Mouse (Mus musculus) forebrain, postnatal 0 days (tissue): ENCODE data around the gene Abraxas2. TPM values are rescaled to one million over a fixed set of nuclear protein-coding genes. Genes with fewer than 3 reads are reported as not detected.

ENCODE experiments used
- ATAC-seq: fragments of 200-750 bp; cut with Nextera tagmentation; 2 replicates; pipeline ENCODE4 v1.8.0; 2017; ENCODE audit warnings: mild to moderate bottlenecking, moderate library complexity
- DNase-seq: peaks from one replicate; pipeline ENCODE4 v3.0.0-alpha.2; 2015
- H3K27ac ChIP-seq: fragments of 300-500 bp; sonication (generic); 2 replicates; pipeline ENCODE4 v1.5.1; 2014; ENCODE audit warnings: low read depth, mild to moderate bottlenecking, antibody characterized with exemption, low read length, moderate library complexity, mixed read lengths
- H3K27me3 ChIP-seq: fragments of 300-500 bp; sonication (generic); 2 replicates; pipeline ENCODE4 v1.6.1; 2014; ENCODE audit warnings: mild to moderate bottlenecking, low read length, mixed read lengths; ENCODE audit not compliant: insufficient read depth
- H3K36me3 ChIP-seq: fragments of 300-500 bp; sonication (generic); 2 replicates; pipeline ENCODE4 v1.6.1; 2014; ENCODE audit warnings: mild to moderate bottlenecking, moderate library complexity; ENCODE audit not compliant: insufficient read depth
- H3K4me1 ChIP-seq: fragments of 300-500 bp; sonication (generic); 2 replicates; pipeline ENCODE4 v1.6.1; 2014; ENCODE audit warnings: antibody characterized with exemption; ENCODE audit not compliant: insufficient read depth
- H3K4me2 ChIP-seq: fragments of 300-500 bp; sonication (generic); 2 replicates; pipeline ENCODE4 v1.6.1; 2014; ENCODE audit warnings: low read depth, mild to moderate bottlenecking, moderate library complexity
- H3K4me3 ChIP-seq: fragments of 300-500 bp; sonication (generic); 2 replicates; pipeline ENCODE4 v1.5.1; 2014; ENCODE audit warnings: low read depth, low read length, mixed read lengths
- H3K9ac ChIP-seq: fragments of 300-500 bp; sonication (generic); 2 replicates; pipeline ENCODE4 v1.6.1; 2014; ENCODE audit warnings: mild to moderate bottlenecking
- H3K9me3 ChIP-seq: fragments of 300-500 bp; sonication (generic); 2 replicates; pipeline ENCODE4 v1.6.1; 2016; ENCODE audit warnings: low read length
- CTCF ChIP-seq: sonication (generic); IDR thresholded peaks from 2 replicates; pipeline ENCODE4 v1.5.1; 2016; ENCODE audit warnings: antibody characterized with exemption, control low read depth, low read depth
- WGBS: fragments of 180-500 bp; shearing (Covaris S2); extraction: QIAGEN DNeasy Blood & Tissue Kit; methylation state at CpG from one replicate; pipeline ENCODE4 v1.1.7; 2014; 5-methylcytosine and 5-hydroxymethylcytosine counted together
- polyA plus RNA-seq: library from polyadenylated mRNA; unstranded; fragments of >200 nt; fragmentation: Nextera tagmentation; extraction: Ambion mirVana; gene quantifications from 2 replicates; pipeline ENCODE4 v1.2.1, GENCODE M21; 2015
- total RNA-seq: library from RNA; depleted of rRNA; stranded (reverse); fragments of >200 nt; gene quantifications from 2 replicates; pipeline ENCODE4 v1.2.3, GENCODE M21; 2014

Gene Abraxas2
- total and polyA plus RNA-seq, 2 experiments from 2014 or later: 32.9 to 38.2 TPM

DNA sequence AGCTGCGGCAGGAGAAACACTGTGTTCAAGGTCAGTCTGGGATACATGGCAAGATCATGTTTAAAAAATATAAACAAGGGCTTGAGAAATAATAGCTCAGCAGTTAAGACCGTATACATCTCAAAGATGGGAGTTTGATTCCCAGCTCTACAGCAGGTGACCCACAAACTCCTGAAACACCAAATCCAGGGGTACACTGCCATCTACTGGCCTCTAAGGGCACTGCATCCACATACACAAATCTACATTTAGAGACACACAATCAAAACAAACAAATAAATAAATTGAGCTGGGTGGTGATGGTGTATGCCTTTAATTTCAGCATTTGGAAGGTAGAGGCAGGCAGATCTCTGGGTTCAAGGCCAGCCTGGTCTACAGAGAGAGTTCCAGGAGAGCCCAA lies 39.2 kb downstream of the Abraxas2 start:
- no peaks in the 10 kb centered on the region for H3K36me3 ChIP-seq
- ATAC-seq: no peak
- 93% methylated on average over 2 of the region's 2 CpGs for WGBS
- no peak overlapping the region for H3K4me3 ChIP-seq
- no peak overlapping the region for H3K9ac ChIP-seq
- no peaks in the 10 kb centered on the region for H3K4me1 ChIP-seq
- no peak overlapping the region for H3K27ac ChIP-seq
- peak; percentile 53 for TF ChIP-seq CTCF
- DNase-seq: peak; percentile 3
- no peaks in the 10 kb centered on the region for H3K9me3 ChIP-seq
- H3K27me3 ChIP-seq: no peaks in the 10 kb centered on the region
- H3K4me2 ChIP-seq: no peak overlapping the region

DNA sequence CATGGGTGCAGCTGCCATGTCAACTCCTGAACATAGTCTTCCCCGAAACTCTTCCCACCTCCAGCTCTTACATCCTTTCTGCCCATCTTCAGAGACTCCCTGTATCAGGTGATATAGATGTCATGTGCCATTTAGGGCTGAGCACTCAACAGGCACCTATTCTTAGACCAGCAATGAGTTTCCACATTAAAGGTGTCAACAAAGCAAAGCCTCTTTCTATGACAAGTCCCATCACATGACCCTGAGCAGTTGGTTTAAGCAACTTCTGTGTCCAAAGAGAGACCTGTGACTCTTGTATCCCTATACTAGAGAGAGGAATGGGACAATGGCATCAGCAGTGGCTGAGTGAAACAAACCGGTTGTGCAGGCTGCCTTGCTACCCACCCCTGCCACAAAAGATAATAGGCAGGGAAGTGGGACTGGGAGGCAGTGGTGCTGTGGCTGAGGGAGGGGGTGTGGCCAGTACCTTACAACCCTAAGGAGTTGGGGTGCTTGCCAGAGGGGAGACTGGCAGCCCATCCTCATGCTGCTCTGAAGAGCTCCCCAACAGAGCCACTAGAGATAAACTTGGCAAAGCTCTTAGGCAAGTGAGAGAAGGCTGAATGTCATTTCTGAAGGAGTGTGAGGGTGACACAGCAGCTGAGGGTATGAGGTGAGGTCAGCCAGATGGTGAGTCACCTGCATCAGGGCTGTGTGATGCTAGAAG lies 42.0 kb downstream of the Abraxas2 start:
- no peak overlapping the region for H3K27ac ChIP-seq
- ATAC-seq (no peak), DNase-seq (no peak)
- no peaks in the 10 kb centered on the region for H3K36me3 ChIP-seq
- no peaks in the 10 kb centered on the region for H3K27me3 ChIP-seq
- H3K9ac ChIP-seq: no peak overlapping the region
- TF ChIP-seq CTCF: no peak
- H3K4me3 ChIP-seq: no peak overlapping the region
- 48% methylated on average over 2 of the region's 2 CpGs for WGBS
- H3K4me2 ChIP-seq: no peak overlapping the region
- H3K4me1 ChIP-seq: no peaks in the 10 kb centered on the region
- H3K9me3 ChIP-seq: no peaks in the 10 kb centered on the region

DNA sequence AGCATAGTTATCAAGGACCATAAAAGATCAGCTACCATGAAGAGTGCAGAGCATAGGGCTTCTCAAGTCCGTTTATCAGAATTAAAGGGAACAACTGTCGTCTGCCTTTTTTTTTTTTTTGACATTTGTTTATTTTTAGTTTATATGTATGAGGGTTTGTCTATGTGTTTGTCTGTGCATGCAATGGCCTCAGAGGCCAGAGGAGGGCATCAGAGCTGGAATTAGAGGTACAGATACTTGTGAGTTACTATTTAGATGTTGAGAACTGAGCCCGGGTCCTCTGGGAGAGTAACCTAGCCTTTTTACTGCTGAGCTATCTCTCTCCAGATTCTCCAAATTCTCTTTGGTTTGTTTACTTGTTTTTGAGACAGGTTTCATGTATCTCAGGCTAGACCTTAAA lies 44.8 kb downstream of the Abraxas2 start:
- ATAC-seq: no peak
- Histone ChIP-seq H3K27ac (no peak overlapping the region), H3K9me3 (no peaks in the 10 kb centered on the region), H3K27me3 (no peaks in the 10 kb centered on the region), H3K4me3 (no peak overlapping the region), H3K36me3 (no peaks in the 10 kb centered on the region), H3K4me2 (no peak overlapping the region), H3K4me1 (no peaks in the 10 kb centered on the region), H3K9ac (no peak overlapping the region)
- DNase-seq: no peak
- WGBS: 88% methylated on average over 3 of the region's 3 CpGs
- no peak for TF ChIP-seq CTCF

DNA sequence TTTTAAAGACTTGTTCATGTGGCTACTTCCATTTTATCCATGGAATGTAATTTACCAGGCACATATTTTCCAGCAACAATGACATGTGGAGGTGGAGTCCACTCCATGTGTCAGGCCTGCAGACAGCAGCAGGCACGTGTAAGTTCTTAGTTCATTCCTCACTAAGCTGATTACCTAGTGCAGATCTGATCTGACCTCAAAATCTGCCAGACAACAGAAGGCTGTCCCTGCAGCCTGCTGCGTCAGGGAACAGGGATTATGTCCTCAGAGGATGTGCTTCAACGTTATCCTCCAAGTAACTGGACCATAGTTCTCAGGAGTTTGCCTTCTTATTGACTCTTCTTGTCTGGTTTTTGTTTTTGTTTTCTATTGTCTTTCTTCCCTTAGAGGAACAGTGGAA lies 62.9 kb downstream of the Abraxas2 start:
- DNase-seq: no peak

DNA sequence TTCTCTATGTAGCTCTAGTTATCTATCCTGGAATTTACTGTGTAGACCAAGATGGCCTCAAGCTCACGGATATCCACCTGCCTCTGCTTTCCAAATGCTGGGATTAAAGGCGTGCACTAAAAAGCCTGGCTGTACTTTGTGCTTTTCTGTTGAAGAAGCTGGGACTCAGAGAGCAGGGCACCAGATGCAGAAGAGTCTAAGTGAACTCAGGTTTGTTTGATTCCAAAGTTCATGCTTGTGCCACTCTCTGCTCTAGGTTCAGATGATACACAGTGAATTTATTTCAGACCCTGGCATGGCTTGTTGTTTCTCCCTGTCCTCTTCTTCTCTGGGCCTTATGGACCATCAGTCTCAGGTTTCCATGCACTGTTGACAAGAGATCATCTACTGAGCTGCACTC lies 66.2 kb downstream of the Abraxas2 start:
- Histone ChIP-seq H3K4me1 (0 out of 2 replicates have a peak, but pooled peaks cover under 1% of the 10 kb centered on the region), H3K27me3 (no peaks in the 10 kb centered on the region), H3K4me3 (no peak overlapping the region), H3K9ac (no peak overlapping the region), H3K36me3 (no peaks in the 10 kb centered on the region), H3K4me2 (no peak overlapping the region), H3K27ac (no peak overlapping the region), H3K9me3 (no peaks in the 10 kb centered on the region)
- ATAC-seq: no peak
- no peak for TF ChIP-seq CTCF
- WGBS: 77% methylated on average over 2 of the region's 2 CpGs
- no peak for DNase-seq

More for the DNA sequence above, 62.9 kb downstream of the Abraxas2 start:
- no peak overlapping the region for H3K4me2 ChIP-seq
- ATAC-seq: no peak
- H3K27me3 ChIP-seq: no peaks in the 10 kb centered on the region
- 28% methylated on average over 3 of the region's 3 CpGs for WGBS
- no peaks in the 10 kb centered on the region for H3K4me1 ChIP-seq
- TF ChIP-seq CTCF: no peak
- no peaks in the 10 kb centered on the region for H3K36me3 ChIP-seq
- H3K4me3 ChIP-seq: no peak overlapping the region
- no peak overlapping the region for H3K9ac ChIP-seq
- H3K27ac ChIP-seq: no peak overlapping the region
- H3K9me3 ChIP-seq: no peaks in the 10 kb centered on the region

DNA sequence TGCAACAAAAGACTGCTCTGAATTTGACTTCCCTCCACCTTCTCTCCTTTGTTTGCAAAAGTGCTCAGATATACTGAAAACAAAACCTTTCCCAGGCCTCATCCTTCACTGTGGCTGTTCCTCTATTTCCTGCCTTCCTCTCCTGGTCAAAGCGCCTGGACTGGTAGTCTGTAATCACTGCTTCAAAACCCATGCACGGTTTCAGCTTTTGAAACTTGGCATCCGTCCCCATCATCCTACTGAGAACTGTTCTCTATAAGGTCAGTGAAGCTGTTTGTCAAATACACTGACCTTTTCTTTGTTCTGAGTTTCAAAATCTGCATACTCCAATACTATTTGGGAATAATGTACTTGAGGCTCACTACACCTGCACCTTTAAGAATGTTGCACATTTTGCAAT lies 68.2 kb downstream of the Abraxas2 start:
- Histone ChIP-seq H3K36me3 (no peaks in the 10 kb centered on the region), H3K4me1 (peaks cover 6% of the 10 kb centered on the region; the same call in 1 of the 2 replicates), H3K4me3 (no peak overlapping the region), H3K9me3 (no peaks in the 10 kb centered on the region), H3K4me2 (no peak overlapping the region), H3K27me3 (no peaks in the 10 kb centered on the region), H3K9ac (no peak overlapping the region), H3K27ac (no peak overlapping the region)
- TF ChIP-seq CTCF: no peak
- DNase-seq: no peak
- WGBS: 51% methylated on average over 3 of the region's 3 CpGs
- ATAC-seq: no peak

DNA sequence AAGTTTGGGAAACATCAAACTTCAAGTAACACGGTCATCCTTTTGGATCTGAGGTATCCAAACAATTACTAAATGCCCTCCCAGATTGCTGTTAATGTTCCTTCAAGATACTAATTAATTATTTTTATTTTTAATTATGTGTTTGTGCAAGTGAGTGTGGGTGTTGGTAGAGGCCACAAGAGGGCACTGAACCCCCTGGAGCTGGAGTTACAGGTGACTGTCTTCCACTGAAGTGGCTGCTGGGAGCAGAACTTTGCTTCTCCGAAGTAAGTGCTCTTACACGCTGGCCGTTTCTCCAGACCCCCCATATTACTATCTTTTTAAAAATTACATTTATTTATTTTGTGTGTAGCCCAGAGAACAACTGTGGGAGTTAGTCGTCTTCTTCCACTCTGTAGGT lies 71.0 kb downstream of the Abraxas2 start:
- Histone ChIP-seq H3K27me3 (no peaks in the 10 kb centered on the region), H3K9ac (peak overlapping the region; percentile 89; the same call in 1 of the 2 replicates), H3K9me3 (no peaks in the 10 kb centered on the region), H3K4me3 (peak overlapping the region; percentile 98), H3K4me1 (peaks cover 16% of the 10 kb centered on the region), H3K4me2 (peak overlapping the region; percentile 65), H3K27ac (no peak overlapping the region), H3K36me3 (no peaks in the 10 kb centered on the region)
- 93% methylated on average over 5 of the region's 5 CpGs for WGBS
- ATAC-seq (no peak), DNase-seq (no peak)
- 0 out of 2 replicates have a peak, but pooled peaks have one; percentile 14 for TF ChIP-seq CTCF
